Mouse (Mus musculus): ENCODE results near the gene Ccm2l.

The Ccm2l gene

DNA sequence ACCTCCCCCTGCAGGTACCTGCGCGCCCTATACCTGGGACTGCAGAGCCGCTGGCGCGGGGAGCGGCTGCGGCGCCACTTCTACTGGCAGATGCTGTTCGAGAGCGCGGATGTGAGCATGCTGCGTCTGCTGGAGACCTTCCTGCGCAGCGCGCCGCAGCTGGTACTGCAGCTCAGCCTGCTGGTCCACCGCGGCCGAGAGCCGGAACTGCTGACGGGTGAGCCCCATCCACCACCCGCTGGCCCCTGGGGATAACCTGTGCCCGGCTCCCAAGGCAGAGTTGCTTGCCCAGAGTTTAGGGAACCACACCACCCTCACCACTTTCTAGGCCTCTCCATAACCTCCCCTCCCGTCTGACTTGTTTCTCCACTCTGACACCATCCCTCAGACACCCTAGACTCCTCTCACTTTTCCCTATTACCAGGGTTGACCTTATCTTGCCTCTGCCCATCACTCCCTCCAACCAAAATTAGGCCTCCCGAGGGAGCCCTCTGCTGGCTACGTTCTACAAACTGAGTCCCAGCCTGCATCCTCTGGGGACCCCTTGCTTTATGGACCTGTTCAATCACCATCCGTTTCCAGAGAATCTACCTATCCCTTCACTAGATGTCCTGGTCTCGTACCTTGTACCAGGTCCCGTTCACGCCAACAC is 12.9 kb upstream of the Ccm2l start:
- no peak for DNase-seq (ENCODE audit: low read depth, low spot score)

GRCm38 (mm10) chr2:153053896-153054295 is 11.9 kb upstream of the Ccm2l start:
- DNase-seq (ENCODE audit: low read depth, low spot score), result no peak

DNA sequence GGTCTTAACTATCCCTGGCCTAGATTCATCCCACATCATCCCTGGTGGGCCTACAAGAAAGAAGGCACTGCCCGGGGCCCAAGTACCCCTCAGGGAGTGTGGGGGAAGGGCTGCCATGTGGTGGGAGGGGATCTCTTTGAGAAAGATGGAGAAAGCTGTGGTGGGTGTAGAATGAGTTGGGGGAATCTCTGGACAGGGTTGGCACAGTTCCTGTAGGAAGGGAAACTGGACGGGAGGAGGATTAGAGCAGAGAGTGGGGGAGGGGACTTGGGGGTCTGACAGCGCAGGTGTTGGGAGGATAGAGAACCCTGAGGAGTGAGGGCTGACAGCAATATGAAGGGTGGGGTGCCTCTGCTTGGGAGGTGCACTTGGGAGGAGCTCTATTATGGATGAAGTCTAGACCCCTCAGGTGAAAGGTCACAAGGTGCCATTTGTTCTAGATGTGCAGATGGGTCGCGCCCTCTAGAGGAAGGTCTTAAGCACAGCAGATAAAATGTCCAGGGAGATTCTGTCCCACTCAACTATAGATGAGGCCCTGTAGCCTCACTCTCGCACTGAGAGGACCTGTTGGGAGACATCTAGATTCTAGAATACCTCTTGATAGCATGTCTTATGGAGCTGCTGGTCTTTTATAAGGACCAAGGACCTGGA is 10.4 kb upstream of the Ccm2l start:
- DNase-seq (ENCODE audit: low read depth, low spot score), result peak; percentile 10

DNA sequence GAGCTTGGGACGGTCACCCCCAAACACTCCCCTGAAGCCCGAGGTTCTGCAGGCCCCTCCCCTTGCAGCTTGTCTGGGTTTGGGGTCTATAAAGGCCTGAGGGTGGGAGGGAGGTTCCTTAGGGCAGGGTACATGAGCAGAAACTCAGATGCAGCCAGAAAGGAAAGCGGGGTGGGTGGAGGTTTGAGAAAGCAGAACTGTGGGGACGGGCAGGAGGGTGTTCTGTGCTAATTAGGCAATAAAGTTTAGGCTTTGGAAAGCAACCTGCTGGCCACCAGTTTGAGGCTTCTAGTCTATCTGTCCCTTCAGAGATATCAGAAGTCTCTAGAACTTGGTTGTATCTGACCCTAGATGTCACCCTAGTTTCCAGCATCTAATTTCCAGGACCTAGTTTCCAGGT is 7.4 kb upstream of the Ccm2l start:
- DNase-seq (ENCODE audit: low read depth, low spot score), result no peak

DNA sequence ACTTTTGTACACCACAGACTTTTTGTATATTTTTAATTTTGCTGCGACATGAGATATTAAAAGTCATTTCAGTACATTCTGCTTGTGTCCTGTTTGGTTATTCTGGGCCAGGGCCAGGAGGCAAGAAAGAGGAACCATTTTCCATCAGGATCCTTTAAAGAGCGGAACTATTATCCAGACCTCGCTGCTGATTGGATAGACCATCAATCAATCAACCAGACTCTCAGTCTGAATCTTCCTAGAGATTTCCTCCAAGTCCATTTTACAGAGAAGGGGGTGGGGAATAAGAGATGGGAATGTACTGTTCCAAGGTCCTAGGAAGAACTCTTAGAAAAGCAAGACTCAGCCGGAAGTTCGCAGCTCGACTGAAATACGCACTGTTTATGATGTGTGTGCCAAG is 5.5 kb upstream of the Ccm2l start:
- no peak for DNase-seq (ENCODE audit: low read depth, low spot score)

GRCm38 (mm10) chr2:153063394-153063793 is 2.4 kb upstream of the Ccm2l start:
- DNase-seq (ENCODE audit: low read depth, low spot score), result no peak

- DNase-seq (ENCODE audit: low read depth, low spot score), result no peak
These were observed 1.4 kb upstream of the Ccm2l start for GRCm38 (mm10) chr2:153064190-153064970.

DNA sequence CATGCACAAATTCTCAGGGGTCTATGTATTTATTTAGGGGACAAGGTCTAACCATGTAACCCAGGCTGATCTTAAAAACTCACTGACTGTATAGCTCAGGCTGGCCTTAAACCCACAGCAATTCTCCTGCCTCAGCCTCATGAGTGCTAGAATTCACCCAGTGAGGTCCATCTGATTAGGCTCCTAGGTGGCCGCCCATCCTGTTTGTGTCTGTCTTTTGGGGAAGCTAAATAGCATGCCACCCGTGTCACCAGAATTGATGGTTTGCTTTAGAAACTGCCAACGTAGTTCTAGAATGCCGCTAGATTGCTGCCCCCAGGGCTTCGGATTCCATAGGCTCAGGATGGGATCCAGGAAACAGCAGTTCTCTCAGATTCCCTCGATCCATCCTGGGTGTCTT is 1.2 kb downstream of the Ccm2l start:
- no peak for DNase-seq (ENCODE audit: low read depth, low spot score)

DNA sequence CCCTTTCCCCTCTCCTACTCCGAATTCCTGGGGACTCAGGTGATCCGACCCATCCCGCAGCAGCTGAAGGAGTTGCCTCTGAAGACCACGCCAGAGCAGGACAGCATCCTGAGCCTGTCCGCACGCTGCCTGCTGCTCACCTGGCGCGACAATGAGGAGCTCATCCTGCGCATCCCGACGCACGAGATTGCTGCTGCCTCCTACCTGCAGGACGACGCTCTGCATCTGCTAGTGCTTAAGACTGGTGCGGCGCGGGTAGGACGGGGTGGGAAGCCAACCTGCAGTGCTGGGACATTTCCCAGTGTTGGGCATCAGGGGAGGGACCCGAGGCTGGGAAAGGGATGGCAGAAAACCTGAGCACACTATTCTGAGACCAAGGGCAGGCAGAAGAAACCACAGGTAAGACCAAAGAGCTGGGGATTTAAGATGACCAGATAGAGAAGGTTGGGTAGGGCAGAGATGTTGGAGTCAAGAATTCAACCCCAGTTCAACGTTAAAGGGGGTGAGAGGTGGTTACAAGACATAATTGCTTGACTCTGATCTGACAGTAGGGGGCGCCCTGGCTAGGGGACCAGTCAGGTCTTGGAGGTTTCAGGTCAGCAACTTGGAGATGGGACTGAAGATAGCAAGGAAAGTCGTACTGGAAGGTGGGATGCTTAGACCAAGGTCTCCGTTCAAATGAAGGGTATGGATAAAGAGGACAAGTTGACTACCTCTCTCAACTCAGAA is 5.2 kb downstream of the Ccm2l start:
- DNase-seq (ENCODE audit: low read depth, low spot score), result peak; percentile 33

GRCm38 (mm10) chr2:153071491-153072184 is 5.9 kb downstream of the Ccm2l start:
- DNase-seq (ENCODE audit: low read depth, low spot score), result no peak

DNA sequence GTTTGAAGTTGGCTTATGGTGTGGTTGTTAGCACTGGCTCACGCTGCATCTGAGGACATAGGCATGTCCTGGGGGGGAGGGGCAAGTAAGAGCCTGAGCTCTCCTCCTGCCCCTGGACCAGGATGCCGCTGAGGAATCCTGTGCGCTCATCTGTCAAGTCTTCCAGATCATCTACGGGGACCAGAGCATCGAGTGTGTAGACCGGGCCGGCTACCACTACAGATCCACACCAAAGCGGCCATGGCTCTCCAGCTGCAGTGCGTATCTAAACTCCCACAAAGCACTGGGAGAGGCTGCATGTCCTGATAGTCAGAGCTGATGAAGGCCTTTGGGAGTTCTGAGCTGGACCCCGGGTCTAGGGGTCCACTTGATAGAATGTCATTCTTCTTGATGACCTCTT is 8.9 kb downstream of the Ccm2l start:
- DNase-seq (ENCODE audit: low read depth, low spot score), result no peak

GRCm38 (mm10) chr2:153075961-153076360 is 10.2 kb downstream of the Ccm2l start:
- DNase-seq (ENCODE audit: low read depth, low spot score), result no peak

- DNase-seq (ENCODE audit: low read depth, low spot score), result peak; percentile 92
These were observed 15.2 kb downstream of the Ccm2l start for GRCm38 (mm10) chr2:153080841-153081523.

- no peak for DNase-seq (ENCODE audit: low read depth, low spot score)
These were observed 16.1 kb downstream of the Ccm2l start for GRCm38 (mm10) chr2:153081866-153082265.

DNA sequence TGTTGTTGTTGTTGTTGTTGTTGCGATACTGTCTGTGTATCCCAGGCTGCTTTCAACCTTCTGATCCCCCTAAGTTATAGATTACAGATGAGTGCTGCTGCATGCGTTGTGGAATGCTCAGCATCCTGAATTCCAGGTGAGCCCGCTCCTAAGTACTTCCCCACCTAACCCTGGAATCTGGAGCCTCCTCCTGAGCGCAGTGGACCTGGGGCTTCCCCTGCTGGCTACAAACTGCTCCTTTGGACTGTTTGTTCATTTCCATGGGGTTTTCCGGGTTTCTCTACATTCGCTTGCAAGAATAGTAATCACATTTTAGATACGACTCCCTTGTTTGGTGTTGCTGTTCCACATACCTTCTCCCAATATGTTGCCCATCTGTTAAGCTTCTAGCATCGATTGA is 17.5 kb downstream of the Ccm2l start:
- no peak for DNase-seq (ENCODE audit: low read depth, low spot score)

- DNase-seq (ENCODE audit: low read depth, low spot score), result no peak
These were observed 18.1 kb downstream of the Ccm2l start for GRCm38 (mm10) chr2:153083824-153084223.

GRCm38 (mm10) chr2:153084261-153084976 is 18.7 kb downstream of the Ccm2l start:
- no peak for DNase-seq (ENCODE audit: low read depth, low spot score)

- no peak for DNase-seq (ENCODE audit: low read depth, low spot score)
These were observed 19.8 kb downstream of the Ccm2l start for GRCm38 (mm10) chr2:153085556-153085955.

DNA sequence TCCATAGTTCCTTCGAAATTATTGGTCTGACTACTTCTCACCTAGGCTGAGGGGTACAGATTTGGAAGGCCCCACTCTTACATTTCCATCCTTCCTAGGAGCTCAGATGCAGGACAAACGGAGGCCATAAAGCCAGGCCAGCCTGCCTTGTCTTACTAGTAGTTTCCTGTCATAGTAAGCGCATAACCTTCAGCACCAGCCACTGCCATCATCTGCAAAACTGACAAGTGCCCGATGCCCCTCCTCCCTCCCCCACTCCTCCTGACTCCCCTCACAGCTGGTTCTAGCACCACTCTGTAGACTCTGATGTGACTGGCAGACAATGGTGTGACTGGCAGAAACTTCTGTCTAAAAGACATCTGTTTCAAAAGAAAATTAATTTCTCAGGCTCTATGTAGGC is 20.4 kb downstream of the Ccm2l start:
- no peak for DNase-seq (ENCODE audit: low read depth, low spot score)

DNA sequence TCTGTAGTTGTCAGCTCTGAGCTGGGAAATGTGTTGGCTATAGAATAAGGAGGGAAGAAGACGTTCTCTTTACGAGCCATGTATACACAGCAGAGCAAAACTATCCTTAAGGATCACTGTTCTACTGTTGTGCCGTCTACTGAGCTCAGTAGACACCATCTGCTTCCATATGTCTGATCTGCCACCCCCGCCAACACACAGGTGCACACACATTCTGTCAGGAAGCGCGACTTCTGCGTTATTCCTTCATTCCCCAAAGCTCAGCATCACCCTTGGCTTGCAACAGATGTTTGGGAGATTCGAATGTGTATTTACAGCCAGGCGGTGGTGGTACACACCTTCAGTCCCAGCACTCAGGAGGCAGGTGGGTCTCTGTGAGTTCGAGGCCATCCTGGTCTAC is 21.3 kb downstream of the Ccm2l start:
- DNase-seq (ENCODE audit: low read depth, low spot score), result no peak
